Comparison of ENCODE assay signal across 9 mouse cellular contexts in genomic region chr1:87281599-87282412, GRCm38 (mm10). TPM values are rescaled to one million over a fixed set of nuclear protein-coding genes. Genes with fewer than 3 reads are reported as not detected.
DNase-seq lines count a peak whose midpoint lies in the region; ATAC-seq and TF ChIP-seq lines count a peak whose summit lies in the region.
"Had no signal": no experiment of that assay in that cellular context is flagged by ENCODE, and none has a peak within 500 bp of the region (broad histone marks: within the 10 kb centered on the region; RNA-seq: fewer than 3 reads in every experiment).

No protein-coding gene starts in this region.

- TF ChIP-seq EP300 in MEL (IDR thresholded peaks at IDR 0.05; ENCODE audit: low read depth in 1 of 2, low read length in 2 of 2) = peak in 1 of 2 experiments; percentile 18; a peak in 1 of 4 replicates

- no peak for ATAC-seq in heart, embryonic 14.5 days (ENCODE audit: insufficient number of reproducible peaks, insufficient read depth, low FRiP score, low read depth)
- no peak for ATAC-seq in embryonic facial prominence, embryonic 12.5 days (ENCODE audit: insufficient number of reproducible peaks, insufficient read depth, low FRiP score, low TSS enrichment)
- no peak for ATAC-seq in liver, embryonic 16.5 days (ENCODE audit: low read depth)
- no peak for ATAC-seq in erythroid progenitor cell, adult 5-6 weeks (replicated peaks; ENCODE audit: low FRiP score, poor library complexity, severe bottlenecking)

- peak overlapping the region; percentile 47; the same call in 1 of the 2 replicates for H3K9ac ChIP-seq in heart, embryonic 14.5 days (ENCODE audit: low read length)
- H3K9ac ChIP-seq in MEL (ENCODE audit: control insufficient read depth, low read depth, low read length, poor library complexity, severe bottlenecking) = peak overlapping the region; percentile 61
- no peak overlapping the region for H3K9ac ChIP-seq in embryonic facial prominence, embryonic 12.5 days
- no peak overlapping the region for H3K9ac ChIP-seq in liver, embryonic 16.5 days (ENCODE audit: low read depth, low read length)

- 28% methylated on average over 20 of the region's 20 CpGs for WGBS in heart, embryonic 14.5 days
- 20% methylated on average over 20 of the region's 20 CpGs for WGBS in embryonic facial prominence, embryonic 12.5 days
- 17% methylated on average over 20 of the region's 20 CpGs for WGBS in liver, embryonic 16.5 days (ENCODE audit: insufficient replicate concordance)

- TF ChIP-seq CTCF in MEL (IDR thresholded peaks at IDR 0.05 in 2 of 3, conservative IDR thresholded peaks at IDR 0.05 in 1 of 3; ENCODE audit: control insufficient read depth in 1 of 3, insufficient read depth in 1 of 3, low read depth in 2 of 3, low read length in 3 of 3, poor library complexity in 1 of 3, severe bottlenecking in 1 of 3) = no peak

- H3K79me2 ChIP-seq in MEL (ENCODE audit: control insufficient read depth, insufficient read depth, low read length, poor library complexity) = no peaks in the 10 kb centered on the region

- H3K36me3 ChIP-seq in heart, embryonic 14.5 days (ENCODE audit: control insufficient read depth, insufficient read depth, low read length) = no peaks in the 10 kb centered on the region
- no peaks in the 10 kb centered on the region for H3K36me3 ChIP-seq in MEL (ENCODE audit: control insufficient read depth in 1 of 2, insufficient read depth in 2 of 2, low read length in 2 of 2)
- no peaks in the 10 kb centered on the region for H3K36me3 ChIP-seq in embryonic facial prominence, embryonic 12.5 days
- no peaks in the 10 kb centered on the region for H3K36me3 ChIP-seq in liver, embryonic 16.5 days (ENCODE audit: control insufficient read depth, insufficient read depth)

- H3K4me2 ChIP-seq in heart, embryonic 14.5 days (ENCODE audit: low read length) = peak overlapping the region; percentile 45
- H3K4me2 ChIP-seq in embryonic facial prominence, embryonic 12.5 days (replicated peaks) = 0 out of 2 replicates have a peak overlapping the region, but pooled peaks have one; percentile 3
- peak overlapping the region; percentile 12; the same call in 1 of the 2 replicates for H3K4me2 ChIP-seq in liver, embryonic 16.5 days (ENCODE audit: low read depth, low read length)

- peak overlapping the region; percentile 1 to 17; a peak in 2 of 4 replicates for H3K4me3 ChIP-seq in heart, embryonic 14.5 days (ENCODE audit: control insufficient read depth in 1 of 2, insufficient read depth in 1 of 2, low read depth in 1 of 2, low read length in 2 of 2)
- peak overlapping the region; percentile 47 to 54 for H3K4me3 ChIP-seq in MEL (ENCODE audit: control insufficient read depth in 1 of 2, insufficient read depth in 1 of 2, low read depth in 2 of 2, low read length in 2 of 2)
- H3K4me3 ChIP-seq in embryonic facial prominence, embryonic 12.5 days = no peak overlapping the region
- H3K4me3 ChIP-seq in liver, embryonic 16.5 days (ENCODE audit: low read depth, low read length) = no peak overlapping the region

- no peak for DNase-seq in heart, adult 9 months (ENCODE audit: low spot score in 2 of 2)
- peak; percentile 57 for DNase-seq in MEL (ENCODE audit: low read depth, low spot score)
- DNase-seq in ovary, adult 18-20 months (ENCODE audit: low spot score) = no peak
- no peak for DNase-seq in spleen, postnatal 4 days (ENCODE audit: low spot score in 2 of 2)
- DNase-seq: thymus, postnatal 4 days had no signal

- H3K4me1 ChIP-seq in heart, embryonic 14.5 days (ENCODE audit: control insufficient read depth in 2 of 2, insufficient read depth in 2 of 2, low read length in 2 of 2) = peaks cover 0 to 4% of the 10 kb centered on the region in 2 experiments; a peak in 1 of 4 replicates
- H3K4me1 ChIP-seq in MEL (ENCODE audit: control insufficient read depth in 1 of 2, insufficient read depth in 2 of 2, low read length in 2 of 2) = peaks cover 0 to 7% of the 10 kb centered on the region in 2 experiments; a peak in 1 of 4 replicates
- no peaks in the 10 kb centered on the region for H3K4me1 ChIP-seq in embryonic facial prominence, embryonic 12.5 days
- no peaks in the 10 kb centered on the region for H3K4me1 ChIP-seq in liver, embryonic 16.5 days (ENCODE audit: control insufficient read depth, low read depth, low read length)

- H3K9me3 ChIP-seq in heart, embryonic 14.5 days (ENCODE audit: control insufficient read depth, low read length) = no peaks in the 10 kb centered on the region
- H3K9me3 ChIP-seq in MEL (replicated peaks; ENCODE audit: insufficient read depth, low read length) = no peaks in the 10 kb centered on the region
- peaks cover 4% of the 10 kb centered on the region; the same call in 1 of the 2 replicates for H3K9me3 ChIP-seq in embryonic facial prominence, embryonic 12.5 days
- no peaks in the 10 kb centered on the region for H3K9me3 ChIP-seq in liver, embryonic 16.5 days (replicated peaks; ENCODE audit: control insufficient read depth, low read length)

- no peak overlapping the region for H3K27ac ChIP-seq in heart, embryonic 14.5 days (replicated peaks in 1 of 2; ENCODE audit: control insufficient read depth in 1 of 2, insufficient read depth in 1 of 2, low read depth in 2 of 2, low read length in 2 of 2)
- H3K27ac ChIP-seq in MEL (ENCODE audit: control insufficient read depth, low read depth, low read length) = no peak overlapping the region
- no peak overlapping the region for H3K27ac ChIP-seq in embryonic facial prominence, embryonic 12.5 days
- H3K27ac ChIP-seq in liver, embryonic 16.5 days (ENCODE audit: low read length) = no peak overlapping the region

- no peak for TF ChIP-seq RAD21 in MEL (IDR thresholded peaks at IDR 0.05; ENCODE audit: low read depth, low read length)

- TF ChIP-seq POLR2A in MEL (IDR thresholded peaks at IDR 0.05; ENCODE audit: control insufficient read depth in 1 of 2, insufficient read depth in 1 of 2, low read depth in 1 of 2, low read length in 2 of 2, poor library complexity in 1 of 2) = no peak

- H3K27me3 ChIP-seq in heart, embryonic 14.5 days (ENCODE audit: control insufficient read depth, insufficient read depth, low read length) = no peaks in the 10 kb centered on the region
- H3K27me3 ChIP-seq in MEL (ENCODE audit: control insufficient read depth in 1 of 2, insufficient read depth in 2 of 2, low read length in 2 of 2) = peaks cover 3 to 5% of the 10 kb centered on the region in 2 experiments
- no peaks in the 10 kb centered on the region for H3K27me3 ChIP-seq in embryonic facial prominence, embryonic 12.5 days
- H3K27me3 ChIP-seq in liver, embryonic 16.5 days (ENCODE audit: control insufficient read depth, insufficient read depth, low read depth, low read length) = no peaks in the 10 kb centered on the region

TF ChIP-seq in MEL, 35 proteins besides CTCF, POLR2A, EP300 and RAD21:
- TF ChIP-seq ZKSCAN1 (IDR thresholded peaks at IDR 0.05; ENCODE audit: low read depth, low read length) (peak; percentile 35; the same call in 1 of the 2 replicates), ZNF384 (IDR thresholded peaks at IDR 0.05; ENCODE audit: low read depth, low read length) (peak; percentile 96), E2F4 (IDR thresholded peaks at IDR 0.05; ENCODE audit: borderline replicate concordance, low read depth, low read length) (no peak)

RNA-seq across cellular contexts. Expression of gene Efhd1, which starts 17.6 kb away (rescaled TPM):
- polyA plus RNA-seq in heart, embryonic 14.5 days (2014; fragmentation: Nextera tagmentation; extraction: Ambion mirVana) = 0.11 TPM in 1 of 2 replicates, not detected in the other
- not detected in 2 replicates for total RNA-seq in MEL (2012; rRNA removed)
- polyA plus RNA-seq in MEL (2012; ENCODE audit: insufficient read depth in 1 of 2, insufficient read length in 2 of 2, low read depth in 1 of 2, low replicate concordance in 2 of 2, missing spikeins in 1 of 2) = under 1 TPM in 1 of 2 experiments, not detected in 1; 0.15 TPM
- polyA plus RNA-seq in embryonic facial prominence, embryonic 12.5 days (2016; fragmentation: Nextera tagmentation; extraction: Ambion mirVana) = 0.98 and 1.5 TPM in 2 replicates
- 0.09 and 0.19 TPM in 2 replicates for polyA plus RNA-seq in liver, embryonic 16.5 days (2015; fragmentation: Nextera tagmentation; extraction: Ambion mirVana)
- total RNA-seq in erythroid progenitor cell, adult 5-6 weeks (2015; ENCODE audit: low replicate concordance) = not detected in 2 replicates
- total RNA-seq in erythroid progenitor cell, adult 5-6 weeks (2017; ENCODE audit: low replicate concordance) = 1.8 TPM in 1 of 2 replicates, not detected in the other

RNA-seq across cellular contexts. Expression of gene Gigyf2, which starts 45.0 kb away (rescaled TPM):
- polyA plus RNA-seq in heart, embryonic 14.5 days (2014; fragmentation: Nextera tagmentation; extraction: Ambion mirVana) = 29.3 and 30.4 TPM in 2 replicates
- total RNA-seq in MEL (2012; rRNA removed) = 27.1 and 28.5 TPM in 2 replicates
- polyA plus RNA-seq in MEL (2012; ENCODE audit: insufficient read depth in 1 of 2, insufficient read length in 2 of 2, low read depth in 1 of 2, low replicate concordance in 2 of 2, missing spikeins in 1 of 2) = 10 to 100 TPM in 1 of 2 experiments, not detected in 1; 70.6 TPM
- 60.5 and 61.0 TPM in 2 replicates for polyA plus RNA-seq in embryonic facial prominence, embryonic 12.5 days (2016; fragmentation: Nextera tagmentation; extraction: Ambion mirVana)
- 17.3 and 17.9 TPM in 2 replicates for polyA plus RNA-seq in liver, embryonic 16.5 days (2015; fragmentation: Nextera tagmentation; extraction: Ambion mirVana)
- 84.0 and 90.5 TPM in 2 replicates for total RNA-seq in erythroid progenitor cell, adult 5-6 weeks (2015; ENCODE audit: low replicate concordance)
- total RNA-seq in erythroid progenitor cell, adult 5-6 weeks (2017; ENCODE audit: low replicate concordance) = 159 and 162 TPM in 2 replicates

Comparison
In these comparisons a context has a peak if more than half of its experiments do, and no peak if none do; other contexts are left out.
1. H3K4me3 ChIP-seq: peak in heart, embryonic 14.5 days (2 of 2) and MEL (2 of 2); none in embryonic facial prominence, embryonic 12.5 days (single experiment) and liver, embryonic 16.5 days (single experiment).
2. H3K9ac ChIP-seq: peak in heart, embryonic 14.5 days (single experiment) and MEL (single experiment); none in embryonic facial prominence, embryonic 12.5 days (single experiment) and liver, embryonic 16.5 days (single experiment).
3. Peak in every context shown above with its lines, with median percentiles within 50 percentile points of each other: H3K4me2 ChIP-seq.